Mouse (Mus musculus) neural tube, embryonic 11.5 days (tissue): ENCODE data around the gene Sirpb1a. TPM values are rescaled to one million over a fixed set of nuclear protein-coding genes. Genes with fewer than 3 reads are reported as not detected.

Experiments used
- ATAC-seq: fragments of 200-750 bp; cut with Nextera tagmentation; 2 replicates; pipeline ENCODE4 v1.8.0; 2017; ENCODE audit warnings: moderate number of reproducible peaks, mild to moderate bottlenecking, moderate TSS enrichment, moderate library complexity; ENCODE audit not compliant: insufficient read depth, low FRiP score, low TSS enrichment
- DNase-seq: peaks from one replicate; pipeline ENCODE4 v3.0.0-alpha.2; 2015; ENCODE audit warnings: low spot score
- H3K27ac ChIP-seq: fragments of 300-500 bp; sonication (generic); 2 replicates; pipeline ENCODE4 v1.5.1; 2014; ENCODE audit warnings: low read depth, mild to moderate bottlenecking, low read length
- H3K27me3 ChIP-seq: fragments of 300-500 bp; sonication (generic); 2 replicates; pipeline ENCODE4 v1.6.1; 2014; ENCODE audit warnings: mild to moderate bottlenecking, low read length, mixed read lengths; ENCODE audit not compliant: control insufficient read depth, insufficient read depth
- H3K36me3 ChIP-seq: fragments of 300-500 bp; sonication (generic); 2 replicates; pipeline ENCODE4 v1.6.1; 2014; ENCODE audit warnings: mild to moderate bottlenecking, low read length, moderate library complexity, mixed read lengths; ENCODE audit not compliant: control insufficient read depth, insufficient read depth
- H3K4me1 ChIP-seq: fragments of 300-500 bp; sonication (generic); 2 replicates; pipeline ENCODE4 v1.6.1; 2014; ENCODE audit warnings: low read length, mixed read lengths; ENCODE audit not compliant: control insufficient read depth, insufficient read depth
- H3K4me2 ChIP-seq: fragments of 300-500 bp; sonication (generic); 2 replicates; pipeline ENCODE4 v1.6.1; 2014; ENCODE audit warnings: low read depth, mild to moderate bottlenecking, moderate library complexity
- H3K4me3 ChIP-seq: fragments of 300-500 bp; sonication (generic); 2 replicates; pipeline ENCODE4 v1.5.1; 2014; ENCODE audit warnings: low read depth, low read length
- H3K9ac ChIP-seq: fragments of 300-500 bp; sonication (generic); 2 replicates; pipeline ENCODE4 v1.6.1; 2014; ENCODE audit warnings: mild to moderate bottlenecking, low read length
- H3K9me3 ChIP-seq: fragments of 300-500 bp; sonication (generic); 2 replicates; pipeline ENCODE4 v1.6.1; 2016; ENCODE audit warnings: low read length; ENCODE audit not compliant: control insufficient read depth
- WGBS: fragments of 180-500 bp; shearing (Covaris S2); extraction: QIAGEN DNeasy Blood & Tissue Kit; methylation state at CpG from one replicate; pipeline ENCODE4 v1.1.7; 2014; 5-methylcytosine and 5-hydroxymethylcytosine counted together
- polyA plus RNA-seq: library from polyadenylated mRNA; unstranded; fragments of >200 nt; fragmentation: Nextera tagmentation; extraction: Ambion mirVana; gene quantifications from 2 replicates; pipeline ENCODE4 v1.2.1, GENCODE M21; 2014

Gene Sirpb1a
- polyA plus RNA-seq, 1 experiment from 2014 or later, result not detected

DNA sequence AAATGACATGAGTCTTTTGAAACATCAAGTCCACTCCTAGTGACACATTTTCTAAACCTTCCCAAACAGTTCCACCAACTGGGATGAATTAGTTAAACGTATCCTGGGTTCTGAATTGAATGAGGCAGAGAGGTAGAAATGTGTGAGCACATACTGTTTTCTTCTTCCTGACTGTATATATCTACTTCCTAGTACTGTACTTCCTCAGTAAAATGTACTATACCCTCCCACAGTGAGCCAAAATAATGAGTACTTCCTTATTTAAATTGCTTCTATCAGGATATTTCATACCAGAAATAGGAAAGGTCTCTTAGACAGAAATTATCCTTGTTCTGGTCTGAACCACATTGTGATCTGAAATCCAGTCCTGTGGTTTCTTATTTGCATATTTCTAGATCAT, 86.0 kb downstream of the Sirpb1a start:
- no peaks in the 10 kb centered on the region for H3K36me3 ChIP-seq
- no peaks in the 10 kb centered on the region for H3K27me3 ChIP-seq
- H3K9me3 ChIP-seq, result no peaks in the 10 kb centered on the region
- no peaks in the 10 kb centered on the region for H3K4me1 ChIP-seq
- no peak overlapping the region for H3K4me2 ChIP-seq
- 78% methylated on average over 1 of the region's 1 CpGs for WGBS
- H3K9ac ChIP-seq, result no peak overlapping the region
- H3K4me3 ChIP-seq, result no peak overlapping the region
- no peak overlapping the region for H3K27ac ChIP-seq
- ATAC-seq (no peak), DNase-seq (no peak)

DNA sequence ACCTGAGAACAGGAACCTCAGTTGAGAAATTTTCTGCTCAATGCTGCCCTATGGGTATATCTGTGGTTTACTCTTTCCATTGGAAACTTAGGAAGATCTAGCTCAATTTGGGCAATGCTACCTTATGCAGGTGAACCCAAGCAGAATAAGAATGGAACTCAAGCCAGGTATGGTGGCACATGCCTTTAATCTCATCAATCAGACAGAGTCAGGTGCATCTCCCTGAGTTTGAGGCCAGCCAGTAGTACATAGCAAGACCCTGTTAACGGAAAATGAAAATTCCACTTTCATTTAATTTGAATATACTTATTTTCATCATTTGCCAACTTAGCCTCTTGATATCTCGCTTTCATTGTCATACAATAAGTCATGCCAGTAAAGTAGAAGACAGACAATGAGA, 92.1 kb downstream of the Sirpb1a start:
- Histone ChIP-seq H3K4me1 (no peaks in the 10 kb centered on the region), H3K9me3 (no peaks in the 10 kb centered on the region), H3K4me2 (no peak overlapping the region), H3K27me3 (no peaks in the 10 kb centered on the region), H3K4me3 (no peak overlapping the region), H3K27ac (no peak overlapping the region), H3K9ac (no peak overlapping the region), H3K36me3 (no peaks in the 10 kb centered on the region)
- DNase-seq, result no peak
- 71% methylated on average over 2 of the region's 2 CpGs for WGBS
- ATAC-seq, result no peak

DNA sequence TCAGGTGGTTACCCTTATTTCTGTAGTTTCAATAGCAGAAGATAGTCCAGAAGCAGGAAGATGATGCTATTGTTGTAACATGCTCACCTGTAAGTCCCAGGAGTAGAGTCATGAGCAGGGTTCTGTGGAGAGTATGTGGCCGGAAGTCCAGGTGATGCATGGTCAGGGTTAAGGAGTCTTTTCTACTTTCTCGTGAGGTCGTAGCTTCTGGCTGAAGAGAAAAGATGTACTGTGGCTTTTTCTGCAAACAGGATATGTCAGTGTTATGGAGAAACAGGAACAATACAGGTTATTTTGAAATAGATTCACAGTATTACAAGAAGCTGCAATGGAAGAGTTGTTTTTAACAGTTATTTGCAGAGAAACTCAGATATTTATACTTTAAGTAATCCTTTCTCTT, 94.3 kb downstream of the Sirpb1a start, which contains the start of gene Gm9733:
Gene Gm9733 (minus strand): TSS at position 240 of the 400 bp plus-strand sequence.
- DNase-seq (no peak), ATAC-seq (no peak)
- no peaks in the 10 kb centered on the region for H3K36me3 ChIP-seq
- H3K4me3 ChIP-seq, result no peak within 1 kb of the TSS
- H3K9me3 ChIP-seq, result no peaks in the 10 kb centered on the region
- no peaks in the 10 kb centered on the region for H3K27me3 ChIP-seq
- H3K4me2 ChIP-seq, result no peak within 1 kb of the TSS
- WGBS, result 89% methylated on average over 3 of the region's 3 CpGs
- no peak within 1 kb of the TSS for H3K27ac ChIP-seq
- no peaks in the 10 kb centered on the region for H3K4me1 ChIP-seq
- H3K9ac ChIP-seq, result no peak within 1 kb of the TSS

DNA sequence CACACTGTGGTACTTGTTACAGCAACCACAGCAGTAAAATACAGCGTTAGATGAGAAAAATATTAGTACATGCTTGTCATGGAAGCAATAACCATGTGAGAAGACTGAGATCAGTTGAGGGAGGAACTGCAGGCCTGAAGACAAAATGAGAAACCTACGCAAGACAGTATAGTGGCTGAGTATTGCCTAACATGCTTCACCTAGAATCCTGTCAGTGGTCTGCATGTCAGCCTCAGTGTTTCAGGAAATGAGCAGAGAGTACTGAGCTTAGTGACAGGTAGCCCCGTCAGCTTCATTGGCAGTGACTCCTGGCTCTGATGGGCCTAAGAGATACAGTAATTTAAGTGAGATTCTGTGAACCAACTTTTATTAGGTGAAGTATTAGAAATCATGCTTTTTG, 94.8 kb downstream of the Sirpb1a start:
- no peaks in the 10 kb centered on the region for H3K9me3 ChIP-seq
- no peak overlapping the region for H3K4me3 ChIP-seq
- ATAC-seq, result no peak
- 76% methylated on average over 3 of the region's 3 CpGs for WGBS
- no peaks in the 10 kb centered on the region for H3K27me3 ChIP-seq
- H3K9ac ChIP-seq, result no peak overlapping the region
- H3K27ac ChIP-seq, result no peak overlapping the region
- DNase-seq, result no peak
- H3K36me3 ChIP-seq, result no peaks in the 10 kb centered on the region
- no peak overlapping the region for H3K4me2 ChIP-seq
- no peaks in the 10 kb centered on the region for H3K4me1 ChIP-seq

DNA sequence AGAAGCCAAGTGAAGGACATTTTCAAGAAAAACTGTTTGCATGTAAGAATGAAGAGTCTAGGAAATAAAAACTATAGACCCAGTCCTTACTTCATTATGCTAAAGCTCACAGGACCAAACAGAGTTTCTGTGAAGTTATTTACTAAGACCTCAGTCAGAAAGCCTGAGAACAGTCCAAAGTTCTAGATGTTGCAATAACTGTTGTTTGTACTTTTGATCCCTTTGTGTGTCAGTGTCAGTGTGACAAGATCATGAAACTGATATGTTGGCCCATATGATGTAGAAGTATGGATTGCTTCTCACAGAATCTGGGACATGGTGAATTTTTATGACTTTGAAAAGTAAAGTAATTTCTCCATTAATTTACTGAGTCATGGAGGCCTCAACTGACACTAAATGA, 96.8 kb downstream of the Sirpb1a start:
- Histone ChIP-seq H3K27ac (no peak overlapping the region), H3K4me1 (no peaks in the 10 kb centered on the region), H3K4me2 (no peak overlapping the region), H3K9ac (no peak overlapping the region), H3K27me3 (no peaks in the 10 kb centered on the region), H3K9me3 (no peaks in the 10 kb centered on the region), H3K36me3 (no peaks in the 10 kb centered on the region), H3K4me3 (no peak overlapping the region)
- DNase-seq (no peak), ATAC-seq (no peak)

Other genes with a start within 250 kb of the Sirpb1a start
- not detected in 2 replicates for gene Gm9733, start 94.2 kb downstream of the Sirpb1a start, polyA plus RNA-seq
- not detected in 2 replicates for gene Sirpb1b, start 148.5 kb upstream of the Sirpb1a start, polyA plus RNA-seq